Mouse (Mus musculus) neural tube, embryonic 14.5 days (tissue): ENCODE measurements at regions not wholly inside any gene's neighbourhood (a gene's known extent, or its start where the extent isn't known, plus 50 kb on each side); places are given as distances from the start of the nearest gene placed in this dataset.

ENCODE experiments used
- ATAC-seq: fragments of 200-750 bp; cut with Nextera tagmentation; 2 replicates; pipeline ENCODE4 v1.8.0; 2017; ENCODE audit warnings: low read depth, mild to moderate bottlenecking, moderate TSS enrichment, moderate library complexity
- H3K27ac ChIP-seq: fragments of 300-500 bp; sonication (generic); 2 replicates; pipeline ENCODE4 v1.5.1; 2014; ENCODE audit warnings: low read depth, mild to moderate bottlenecking, control low read depth, low read length, moderate library complexity, mixed read lengths
- H3K27me3 ChIP-seq: fragments of 300-500 bp; sonication (generic); 2 replicates; pipeline ENCODE4 v1.6.1; 2014; ENCODE audit warnings: low read length; ENCODE audit not compliant: control insufficient read depth, insufficient read depth
- H3K36me3 ChIP-seq: fragments of 300-500 bp; sonication (generic); 2 replicates; pipeline ENCODE4 v1.6.1; 2014; ENCODE audit warnings: low read length, mixed read lengths; ENCODE audit not compliant: control insufficient read depth, insufficient read depth
- H3K4me1 ChIP-seq: fragments of 300-500 bp; sonication (generic); 2 replicates; pipeline ENCODE4 v1.6.1; 2014; ENCODE audit warnings: low read length; ENCODE audit not compliant: control insufficient read depth, insufficient read depth
- H3K4me2 ChIP-seq: fragments of 300-500 bp; sonication (generic); 2 replicates; pipeline ENCODE4 v1.6.1; 2014; ENCODE audit warnings: mild to moderate bottlenecking, low read depth, low read length, control low read depth
- H3K4me3 ChIP-seq: fragments of 300-500 bp; sonication (generic); 2 replicates; pipeline ENCODE4 v1.5.1; 2014; ENCODE audit warnings: low read depth, low read length, control low read depth, mixed read lengths
- H3K9ac ChIP-seq: fragments of 300-500 bp; sonication (generic); replicated peaks from 2 replicates; pipeline ENCODE4 v1.6.1; 2014; ENCODE audit warnings: low read depth, mild to moderate bottlenecking, control low read depth, low read length, mixed read lengths
- H3K9me3 ChIP-seq: fragments of 300-500 bp; sonication (generic); 2 replicates; pipeline ENCODE4 v1.6.1; 2016; ENCODE audit warnings: low read length; ENCODE audit not compliant: control insufficient read depth
- WGBS: fragments of 180-500 bp; shearing (Covaris S2); extraction: QIAGEN DNeasy Blood & Tissue Kit; methylation state at CpG from one replicate; pipeline ENCODE4 v1.1.7; 2014; 5-methylcytosine and 5-hydroxymethylcytosine counted together

GRCm38 (mm10) chr19:32976507-32976906 is 219.2 kb downstream of the Pten start:
- Histone ChIP-seq H3K36me3 (no peaks in the 10 kb centered on the region), H3K4me3 (no peak overlapping the region), H3K27ac (no peak overlapping the region), H3K9ac (no peak overlapping the region), H3K4me1 (no peaks in the 10 kb centered on the region), H3K27me3 (no peaks in the 10 kb centered on the region), H3K4me2 (no peak overlapping the region), H3K9me3 (no peaks in the 10 kb centered on the region)
- no peak for ATAC-seq
- WGBS = 93% methylated on average over 7 of the region's 7 CpGs

DNA sequence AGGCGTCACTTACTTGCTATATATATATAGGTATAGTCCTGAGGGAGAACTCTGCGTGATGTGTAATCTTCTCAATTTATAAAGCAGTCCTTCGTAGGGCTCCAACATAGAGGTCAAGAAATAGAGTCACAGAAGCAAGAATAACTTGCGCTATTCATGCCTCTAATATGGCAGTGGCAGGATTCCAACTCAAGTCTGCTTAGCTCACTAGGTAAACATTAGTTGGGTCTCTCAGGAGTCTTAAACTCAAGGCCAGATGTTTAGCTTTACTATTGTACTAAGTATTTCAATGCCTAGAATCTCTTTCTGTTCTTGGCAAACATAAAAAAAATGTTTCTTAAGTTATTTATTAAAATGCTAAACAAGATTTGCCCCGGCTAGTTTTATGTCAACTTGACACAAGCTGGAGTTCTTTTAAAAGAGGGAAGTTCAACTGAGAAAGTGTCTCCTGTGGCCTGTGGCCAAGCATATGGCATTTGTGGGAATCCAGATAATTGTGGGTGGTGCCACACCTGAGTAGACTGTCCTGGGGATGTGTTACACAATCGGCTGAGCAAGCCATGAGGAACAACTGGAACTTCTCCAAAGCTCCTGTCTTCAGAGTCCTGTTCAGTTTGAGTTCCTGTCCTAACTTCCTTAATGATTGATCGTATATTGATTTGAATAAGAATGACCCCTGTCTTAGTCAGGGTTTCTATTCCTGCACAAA is 220.9 kb downstream of the Pten start:
- H3K9ac ChIP-seq = no peak overlapping the region
- H3K9me3 ChIP-seq = no peaks in the 10 kb centered on the region
- no peaks in the 10 kb centered on the region for H3K4me1 ChIP-seq
- H3K27me3 ChIP-seq = no peaks in the 10 kb centered on the region
- no peak for ATAC-seq
- H3K4me2 ChIP-seq = no peak overlapping the region
- no peaks in the 10 kb centered on the region for H3K36me3 ChIP-seq
- H3K27ac ChIP-seq = no peak overlapping the region
- 90% methylated on average over 7 of the region's 7 CpGs for WGBS
- H3K4me3 ChIP-seq = no peak overlapping the region

GRCm38 (mm10) chr19:32980142-32980541 is 222.8 kb downstream of the Pten start:
- Histone ChIP-seq H3K27ac (no peak overlapping the region), H3K9ac (no peak overlapping the region), H3K4me3 (no peak overlapping the region), H3K4me1 (no peaks in the 10 kb centered on the region), H3K27me3 (no peaks in the 10 kb centered on the region), H3K4me2 (no peak overlapping the region), H3K36me3 (no peaks in the 10 kb centered on the region), H3K9me3 (no peaks in the 10 kb centered on the region)
- ATAC-seq = no peak
- WGBS = 87% methylated on average over 5 of the region's 5 CpGs

DNA sequence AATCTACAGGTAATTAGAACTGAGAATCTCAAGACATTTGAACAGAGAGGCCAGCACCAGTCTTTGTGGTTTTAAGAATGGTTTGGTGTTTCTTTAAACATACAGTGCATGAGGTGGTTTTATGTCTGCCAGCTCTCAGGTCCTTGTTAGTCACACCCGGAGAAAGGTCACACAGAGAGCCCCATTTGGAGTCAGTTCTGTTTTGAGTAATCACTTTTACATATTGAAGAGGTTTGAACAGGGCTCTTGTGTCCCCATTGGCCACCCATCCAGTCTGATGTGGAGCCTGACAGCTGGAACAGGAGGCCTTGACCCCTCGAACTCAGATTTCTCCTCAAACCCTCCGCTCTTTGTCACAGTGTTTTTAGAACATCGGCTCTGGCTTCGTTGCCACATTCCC is 231.4 kb downstream of the Pten start:
- Histone ChIP-seq H3K9me3 (no peaks in the 10 kb centered on the region), H3K4me1 (no peaks in the 10 kb centered on the region), H3K9ac (no peak overlapping the region), H3K36me3 (no peaks in the 10 kb centered on the region), H3K27ac (no peak overlapping the region), H3K27me3 (no peaks in the 10 kb centered on the region), H3K4me3 (no peak overlapping the region), H3K4me2 (no peak overlapping the region)
- ATAC-seq = no peak
- WGBS = 81% methylated on average over 5 of the region's 5 CpGs

GRCm38 (mm10) chr19:32989346-32989745 is 232.0 kb downstream of the Pten start:
- Histone ChIP-seq H3K9me3 (no peaks in the 10 kb centered on the region), H3K36me3 (no peaks in the 10 kb centered on the region), H3K4me1 (no peaks in the 10 kb centered on the region), H3K9ac (no peak overlapping the region), H3K4me2 (no peak overlapping the region), H3K4me3 (no peak overlapping the region), H3K27ac (no peak overlapping the region), H3K27me3 (no peaks in the 10 kb centered on the region)
- no peak for ATAC-seq
- 75% methylated on average over 6 of the region's 6 CpGs for WGBS

- 89% methylated on average over 6 of the region's 6 CpGs for WGBS
Measured at GRCm38 (mm10) chr19:32990576-32990975, 233.3 kb downstream of the Pten start.

DNA sequence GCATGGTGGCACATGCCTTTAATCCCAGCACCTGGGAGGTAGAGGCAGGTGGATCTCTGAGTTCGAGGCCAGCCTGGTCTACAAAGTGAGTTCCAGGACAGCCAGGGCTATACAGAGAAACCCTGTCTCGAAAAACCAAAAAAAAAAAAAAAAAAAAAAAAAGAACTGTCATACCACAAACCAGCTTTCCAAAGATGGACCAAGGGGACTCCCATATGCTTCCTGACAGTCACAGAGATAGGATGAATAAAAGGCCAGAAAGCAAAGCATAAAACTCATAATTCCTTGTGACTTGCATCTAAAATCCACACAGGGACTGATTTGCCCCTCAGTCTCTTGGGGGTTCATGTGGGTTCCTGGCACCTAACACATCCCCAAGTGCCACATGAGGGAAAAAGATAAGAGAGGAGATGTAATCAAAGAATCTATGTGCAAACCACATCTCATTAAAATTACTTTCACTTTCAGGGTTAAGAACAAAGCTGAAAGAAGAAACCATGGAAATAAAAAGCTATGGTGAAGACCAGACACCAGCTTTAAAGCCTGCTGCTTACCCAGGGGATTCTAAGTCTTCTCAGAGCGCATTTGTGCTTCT is 241.4 kb downstream of the Pten start:
- Histone ChIP-seq H3K27ac (no peak overlapping the region), H3K27me3 (no peaks in the 10 kb centered on the region), H3K4me3 (no peak overlapping the region), H3K9me3 (no peaks in the 10 kb centered on the region), H3K36me3 (no peaks in the 10 kb centered on the region), H3K9ac (no peak overlapping the region), H3K4me1 (no peaks in the 10 kb centered on the region), H3K4me2 (no peak overlapping the region)
- WGBS = 71% methylated on average over 2 of the region's 3 CpGs
- no peak for ATAC-seq

More at GRCm38 (mm10) chr19:32990576-32990975, 233.3 kb downstream of the Pten start:
- no peaks in the 10 kb centered on the region for H3K9me3 ChIP-seq
- H3K4me1 ChIP-seq = no peaks in the 10 kb centered on the region
- no peak overlapping the region for H3K9ac ChIP-seq
- no peaks in the 10 kb centered on the region for H3K36me3 ChIP-seq
- H3K4me3 ChIP-seq = no peak overlapping the region
- no peaks in the 10 kb centered on the region for H3K27me3 ChIP-seq
- ATAC-seq = no peak
- H3K4me2 ChIP-seq = no peak overlapping the region
- no peak overlapping the region for H3K27ac ChIP-seq

DNA sequence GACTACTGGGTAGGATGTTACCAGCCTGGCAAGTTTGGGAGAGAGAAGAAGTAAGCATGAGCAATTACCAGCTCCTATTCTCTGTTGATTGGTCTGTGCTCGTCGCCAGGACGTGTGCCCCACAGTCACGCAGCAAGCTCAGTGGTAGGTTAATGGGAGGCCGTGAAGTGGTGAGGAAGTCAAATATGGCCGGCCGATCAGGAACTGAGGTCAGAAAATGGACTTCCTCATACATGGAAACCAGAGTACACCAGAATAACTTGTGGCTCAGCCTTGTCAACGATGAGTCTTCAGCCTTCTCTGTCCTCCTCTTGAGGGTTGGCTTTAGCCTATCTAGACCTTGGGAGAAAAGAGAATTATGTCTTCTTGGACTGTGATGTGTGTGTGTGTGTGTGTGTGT is 250.3 kb downstream of the Pten start:
- H3K36me3 ChIP-seq = no peaks in the 10 kb centered on the region
- WGBS = 91% methylated on average over 8 of the region's 8 CpGs

GRCm38 (mm10) chr19:33008076-33008475 is 250.8 kb downstream of the Pten start:
- no peaks in the 10 kb centered on the region for H3K36me3 ChIP-seq
- H3K4me1 ChIP-seq = no peaks in the 10 kb centered on the region
- H3K9ac ChIP-seq = no peak overlapping the region
- H3K9me3 ChIP-seq = no peaks in the 10 kb centered on the region
- ATAC-seq = no peak
- H3K27ac ChIP-seq = no peak overlapping the region
- no peaks in the 10 kb centered on the region for H3K27me3 ChIP-seq
- 91% methylated on average over 4 of the region's 4 CpGs for WGBS
- no peak overlapping the region for H3K4me2 ChIP-seq
- no peak overlapping the region for H3K4me3 ChIP-seq

More for the DNA sequence above, 250.3 kb downstream of the Pten start:
- Histone ChIP-seq H3K4me2 (no peak overlapping the region), H3K9me3 (no peaks in the 10 kb centered on the region), H3K27me3 (no peaks in the 10 kb centered on the region), H3K4me1 (no peaks in the 10 kb centered on the region), H3K4me3 (no peak overlapping the region), H3K27ac (no peak overlapping the region), H3K9ac (no peak overlapping the region)
- ATAC-seq = no peak
